Mouse (Mus musculus): ENCODE measurements around the gene Gm21783.
"Not testable (repeated sequence)": the region's sequence is repeated elsewhere in the genome, so short reads cannot be mapped to it uniquely, and the experiment has no call there.

Gm21783 gene

DNA sequence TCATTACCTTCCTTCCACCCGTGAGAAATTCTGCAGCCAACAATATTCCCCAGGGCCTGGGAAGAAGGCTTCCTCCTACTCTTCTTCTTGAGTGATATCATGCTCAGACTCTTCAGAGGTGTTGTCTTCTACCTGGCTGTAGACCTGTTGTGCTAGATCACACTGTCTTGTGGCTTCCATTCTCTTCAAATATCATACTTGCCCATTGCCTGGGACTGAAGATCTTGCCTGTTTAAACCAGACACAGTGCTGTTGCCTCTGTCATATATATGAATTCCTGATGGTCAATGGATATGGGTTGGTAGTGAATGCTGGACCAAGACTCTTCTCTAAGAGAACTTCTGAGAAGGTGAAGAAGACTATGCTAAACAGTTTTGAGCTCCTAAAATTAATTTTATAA is at the start of gene Gm21783:
Gm21783 (minus strand) TSS at position 101 of the 400 bp plus-strand sequence.
- DNase-seq (ENCODE audit: low spot score), result not testable (repeated sequence)
